Mouse (Mus musculus) c-Kit-positive CD71-negative TER-119-negative erythroid progenitor cells, embryonic 14.5 days (primary cell): ENCODE results near the gene Tm4sf1.

Experiments used
- DNase-seq: peaks from one replicate; pipeline ENCODE4 v3.0.0-alpha.2; 2013; ENCODE audit warnings: low read depth

The Tm4sf1 gene

GRCm38 (mm10) chr3:57301921-57302539 lies at the start of gene Tm4sf1:
Gene Tm4sf1, minus strand, starts transcription at chr3:57301988.
- DNase-seq, result no peak

DNA sequence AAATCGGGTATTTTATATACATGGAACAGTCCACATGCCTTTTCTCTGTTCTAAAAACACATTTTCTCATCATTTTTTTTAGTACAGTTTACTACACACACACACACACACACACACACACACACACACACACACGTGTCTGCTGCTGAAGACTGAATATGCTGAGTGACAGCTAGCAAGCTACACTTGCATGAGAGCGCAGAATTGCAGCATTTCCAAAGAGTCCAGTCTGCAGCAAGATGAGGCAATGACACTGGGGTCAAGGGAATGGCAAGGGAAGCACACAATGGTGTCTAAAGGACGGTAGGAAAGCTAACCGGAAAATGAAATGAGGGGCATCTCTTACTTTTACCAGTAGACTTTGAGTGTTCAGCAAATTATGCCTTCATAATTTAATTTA lies 43.0 kb upstream of the Tm4sf1 start:
- DNase-seq, result no peak

- no peak for DNase-seq
Observed at GRCm38 (mm10) chr3:57343837-57344607, 42.2 kb upstream of the Tm4sf1 start.

DNA sequence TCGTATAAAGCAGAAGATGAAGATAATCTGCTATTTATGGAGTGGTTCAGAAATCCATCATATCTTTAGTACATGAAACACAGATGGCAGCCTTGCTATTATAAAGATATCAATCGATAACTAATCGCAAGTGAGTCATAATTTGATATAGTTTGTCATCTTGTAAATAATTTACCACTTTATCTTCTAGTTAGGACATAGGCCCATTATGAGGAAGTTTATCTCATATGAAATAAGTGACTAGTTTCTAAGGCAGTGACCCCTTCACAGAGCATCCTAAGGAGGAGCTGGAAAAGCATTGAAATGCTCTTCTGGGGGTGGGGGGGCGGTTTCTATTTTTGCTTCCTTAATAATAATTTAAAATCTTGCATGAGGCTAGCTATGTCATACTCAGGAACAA lies 41.2 kb upstream of the Tm4sf1 start:
- no peak for DNase-seq

DNA sequence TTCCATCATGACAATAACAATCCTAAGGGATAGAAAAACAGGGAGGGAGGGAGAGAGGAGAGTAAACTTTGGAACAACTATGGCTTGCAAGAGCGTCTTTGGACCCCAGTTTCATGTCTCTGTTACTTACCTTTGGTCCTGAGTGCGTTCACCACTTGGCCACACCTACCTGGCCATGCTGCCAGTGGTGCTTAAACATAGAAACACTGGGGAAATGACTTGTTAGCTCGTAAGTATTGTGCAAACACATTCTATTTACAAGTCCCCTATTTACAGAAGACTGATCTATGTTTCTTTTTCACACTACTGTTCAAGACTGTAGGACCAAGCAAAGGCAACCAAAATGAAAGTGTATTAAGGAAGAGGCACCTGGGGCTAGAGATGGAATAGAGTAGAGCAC lies 39.5 kb upstream of the Tm4sf1 start:
- DNase-seq, result no peak

DNA sequence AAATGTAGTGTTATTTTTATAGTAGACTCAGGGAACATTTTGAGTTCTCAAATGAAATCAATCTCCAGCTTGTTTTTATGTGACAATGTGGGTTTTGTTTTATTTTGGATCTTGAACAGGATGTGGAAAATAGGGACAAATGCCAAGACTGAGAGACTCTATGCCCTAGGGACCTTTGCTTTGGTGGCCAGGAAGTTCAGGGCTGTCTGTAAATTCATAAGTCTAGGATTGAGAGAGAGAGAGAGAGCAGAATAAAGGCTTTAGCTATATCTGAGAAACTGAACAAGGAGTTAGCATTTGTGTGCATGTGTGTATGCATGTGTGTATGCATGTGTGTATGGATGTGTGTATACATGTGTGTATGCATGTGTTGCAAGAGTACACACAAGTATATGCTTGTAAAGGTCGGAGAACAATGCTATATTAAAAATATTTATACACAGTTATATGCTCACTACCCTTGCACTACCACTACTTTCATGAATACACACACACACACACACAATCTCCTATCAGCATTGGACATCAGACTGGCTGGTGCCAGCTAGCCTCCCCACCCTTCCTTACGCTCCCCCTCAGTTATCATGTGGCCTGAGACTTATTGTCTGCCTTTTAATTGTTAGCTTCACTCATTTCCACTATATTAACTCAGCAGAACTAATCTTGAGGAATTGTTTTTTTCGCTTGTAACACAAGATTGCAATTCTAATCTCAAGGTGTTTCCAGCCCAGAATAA lies 33.5 kb upstream of the Tm4sf1 start:
- no peak for DNase-seq

- DNase-seq, result no peak
Observed at GRCm38 (mm10) chr3:57327941-57328340, 26.2 kb upstream of the Tm4sf1 start.

DNA sequence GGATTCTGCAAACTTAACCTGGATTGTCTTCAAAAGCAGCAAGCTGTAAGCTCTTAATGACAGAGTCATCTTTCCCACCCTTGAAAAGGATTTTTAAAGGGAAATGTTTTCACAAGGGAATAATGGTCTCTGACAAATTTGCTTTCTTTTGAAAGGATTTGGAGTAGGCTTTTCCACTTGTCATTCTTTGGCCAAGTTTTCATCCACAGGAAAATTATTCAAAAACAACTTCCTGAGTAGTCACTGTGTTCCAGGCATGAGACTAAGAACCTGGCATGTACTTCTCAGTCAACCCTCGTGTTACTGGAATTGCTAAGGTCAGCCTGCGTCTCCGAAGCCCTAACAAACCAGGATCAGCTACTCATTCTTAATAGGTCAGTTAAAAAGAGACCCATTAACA lies 5.3 kb upstream of the Tm4sf1 start:
- no peak for DNase-seq

DNA sequence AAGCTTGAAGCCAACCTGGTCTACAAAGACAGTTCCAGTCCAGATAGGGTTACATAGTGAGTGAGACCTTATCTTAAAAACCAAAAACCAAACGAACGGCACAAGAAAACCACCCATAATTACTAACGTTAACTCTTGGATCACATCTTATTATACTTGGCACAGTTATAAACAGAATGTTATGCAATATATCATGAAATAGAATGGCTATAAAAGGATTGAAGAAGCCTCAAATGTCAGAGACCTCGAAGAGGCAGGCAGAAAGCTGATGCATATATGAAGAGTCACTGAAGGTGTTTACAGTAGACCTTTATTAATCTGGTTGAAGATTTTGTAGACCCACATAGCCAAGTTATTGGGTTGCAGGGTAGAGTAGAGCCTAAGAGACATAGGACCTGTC lies 3.8 kb upstream of the Tm4sf1 start:
- no peak for DNase-seq

DNA sequence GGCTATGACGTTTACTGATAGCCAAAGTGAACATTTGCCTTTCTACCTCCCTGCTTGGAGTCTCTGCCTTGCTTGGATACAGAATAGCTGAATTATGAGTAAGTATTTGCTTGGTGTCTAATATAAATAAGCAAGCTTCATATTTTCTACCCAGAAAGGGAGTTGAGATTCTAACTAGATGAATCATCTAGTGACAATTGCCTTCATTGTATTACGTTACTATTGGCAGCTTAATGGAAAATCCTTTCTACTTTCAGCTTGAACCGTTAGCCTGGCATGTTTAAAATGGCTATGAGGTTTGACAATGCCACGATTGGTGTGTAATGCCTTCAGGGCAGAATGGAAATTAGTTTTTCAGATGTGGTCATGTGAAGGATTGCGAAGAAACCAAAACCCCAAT lies 2.7 kb upstream of the Tm4sf1 start:
- no peak for DNase-seq

DNA sequence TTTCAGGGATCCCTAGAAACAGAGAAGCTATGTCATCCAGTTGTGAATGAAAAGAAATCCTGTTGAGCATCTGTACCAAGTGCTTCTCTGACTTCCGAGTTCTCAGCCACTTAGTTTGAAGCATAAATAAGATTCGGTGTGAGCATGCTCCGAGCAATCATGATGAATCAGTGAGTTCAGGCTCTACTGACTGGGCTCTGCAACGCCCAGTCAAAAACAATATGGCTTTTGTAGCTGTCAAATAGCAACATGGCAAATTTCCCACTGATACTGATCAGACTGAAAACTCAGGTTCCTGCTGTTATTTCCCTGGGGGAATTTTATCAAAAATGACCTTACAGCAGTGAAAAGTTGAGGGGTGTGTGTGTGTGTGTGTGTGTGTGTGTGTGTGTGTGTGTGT lies 2.3 kb upstream of the Tm4sf1 start:
- no peak for DNase-seq

DNA sequence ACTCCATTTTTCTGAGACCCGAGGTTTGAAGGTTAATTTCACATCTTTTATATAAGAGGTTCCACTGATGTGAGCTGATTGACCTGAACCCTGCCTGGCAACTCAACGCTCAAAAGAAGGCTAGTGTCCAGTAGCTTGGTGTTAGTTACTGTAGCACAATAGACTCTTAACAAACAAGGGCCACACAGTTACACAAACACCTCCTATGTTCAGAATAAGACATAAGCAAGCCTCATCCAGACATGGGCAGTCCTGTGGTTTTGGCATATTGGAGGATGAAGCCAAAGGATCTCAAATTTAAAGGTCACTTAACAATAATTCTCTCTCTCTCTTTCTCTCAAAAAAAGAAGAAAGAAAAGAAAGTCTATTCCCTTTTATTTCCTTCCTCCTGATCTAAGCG lies 1.7 kb upstream of the Tm4sf1 start:
- no peak for DNase-seq

- no peak for DNase-seq
Observed at GRCm38 (mm10) chr3:57302886-57303285, 1.1 kb upstream of the Tm4sf1 start.

DNA sequence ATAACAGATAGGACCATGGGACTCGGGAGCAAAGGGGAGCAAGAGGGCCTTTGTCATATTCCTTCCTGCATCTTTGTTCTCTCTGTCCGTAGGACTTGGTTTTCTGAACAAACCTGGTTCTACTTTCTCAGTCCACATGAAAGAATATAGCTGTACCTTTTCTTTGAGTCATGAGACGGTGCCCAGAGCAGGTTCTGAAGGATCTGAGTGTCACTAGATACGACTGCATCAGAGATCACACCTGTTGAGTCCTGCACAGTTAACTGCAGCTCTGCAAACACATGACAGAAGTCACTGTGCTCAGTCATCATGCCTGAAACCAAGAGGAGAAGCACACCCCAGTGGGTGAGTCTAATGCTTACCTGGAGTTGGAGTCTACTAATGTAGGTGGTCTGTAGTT lies 422 bp downstream of the Tm4sf1 start:
- DNase-seq, result no peak

GRCm38 (mm10) chr3:57297991-57298390 lies 3.8 kb downstream of the Tm4sf1 start:
- DNase-seq, result no peak

DNA sequence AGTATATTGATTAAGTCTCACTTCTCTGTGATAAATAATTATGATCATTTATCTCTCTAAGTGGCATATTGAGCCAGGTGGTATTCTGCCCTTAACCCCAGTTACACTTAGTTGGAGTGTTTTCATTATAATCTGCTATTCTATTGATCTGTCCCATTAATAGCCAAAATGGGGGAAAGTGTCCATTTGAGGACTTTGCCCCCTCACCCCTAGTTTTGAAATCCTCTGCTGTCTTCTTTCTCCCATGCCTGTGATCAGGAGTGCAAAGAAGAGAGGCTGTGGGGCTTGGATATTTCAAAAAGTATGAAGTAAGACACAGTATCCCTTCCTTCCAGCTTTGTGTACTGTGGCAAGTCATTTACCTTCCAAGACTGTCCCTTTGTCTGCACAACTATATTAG lies 5.2 kb downstream of the Tm4sf1 start:
- DNase-seq, result no peak

GRCm38 (mm10) chr3:57295631-57296030 lies 6.2 kb downstream of the Tm4sf1 start:
- no peak for DNase-seq

DNA sequence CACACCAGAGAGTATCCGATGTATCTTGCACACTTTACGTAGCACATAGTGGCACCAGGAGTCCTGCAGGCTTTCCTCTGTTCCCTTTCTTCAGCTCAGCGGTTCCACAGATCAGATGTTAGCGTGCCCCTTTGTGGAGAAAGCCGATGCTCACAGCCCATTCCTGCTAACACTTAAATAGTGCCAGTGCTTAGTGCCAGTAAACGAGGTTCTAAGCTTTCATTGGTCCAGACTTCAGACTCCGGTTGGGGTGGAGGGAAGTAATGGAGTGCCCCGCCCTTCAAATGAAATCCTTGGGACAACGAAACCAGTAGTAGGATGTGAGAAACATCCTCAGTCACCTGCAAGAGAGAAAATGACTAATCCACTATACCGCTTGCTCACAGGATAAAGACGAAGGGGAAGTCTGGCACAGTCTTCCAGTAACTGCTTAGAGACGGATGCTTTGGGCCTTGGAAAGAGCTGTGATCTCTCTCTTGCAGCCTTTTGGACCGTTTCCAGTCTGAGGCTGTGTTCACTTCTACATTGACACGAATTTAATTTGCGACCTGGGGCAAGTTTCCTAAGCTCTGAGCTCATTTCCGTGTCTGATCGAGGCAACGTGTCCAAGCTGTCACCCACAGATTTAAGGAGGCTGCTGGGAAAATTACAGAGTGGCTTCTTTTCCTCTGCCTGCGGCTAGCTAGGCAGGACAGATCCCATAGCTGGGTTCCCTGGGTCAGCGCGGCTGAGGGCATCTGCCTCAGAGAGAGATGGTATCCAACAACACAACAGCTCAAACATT lies 6.9 kb downstream of the Tm4sf1 start:
- no peak for DNase-seq

DNA sequence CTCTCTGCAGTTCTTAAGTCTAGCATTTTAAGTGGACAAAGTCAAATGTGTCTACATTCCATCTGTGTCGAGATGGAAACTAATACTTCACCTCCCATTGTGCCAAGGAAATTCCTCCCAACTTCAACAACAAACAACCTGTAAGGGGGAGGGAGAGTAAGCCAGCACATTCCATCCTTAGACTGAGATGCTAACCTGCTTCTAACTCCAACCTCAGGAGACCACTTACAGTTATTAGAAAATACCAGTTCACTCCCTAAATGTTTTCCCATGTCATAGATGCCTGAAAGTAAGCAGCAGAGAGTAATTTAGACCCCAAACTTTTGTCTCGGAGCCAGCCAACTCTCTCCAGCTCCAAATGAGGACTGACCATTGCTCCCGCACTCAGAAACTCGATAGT lies 7.9 kb downstream of the Tm4sf1 start:
- no peak for DNase-seq

GRCm38 (mm10) chr3:57292826-57293225 lies 9.0 kb downstream of the Tm4sf1 start:
- DNase-seq, result no peak

- DNase-seq, result no peak
Observed at GRCm38 (mm10) chr3:57288944-57289491, 12.8 kb downstream of the Tm4sf1 start.
